Mouse (Mus musculus) CD4-positive, CD25-positive, alpha-beta regulatory T cell, adult 2 months (primary cell): ENCODE results near the gene Rnf40.

ENCODE experiments used
- DNase-seq: peaks from one replicate; pipeline ENCODE4 v3.0.0-alpha.2; 2012; ENCODE audit warnings: low read depth, low spot score

Gene Rnf40

GRCm38 (mm10) chr7:127648516-127649201, 60.1 kb downstream of the Rnf40 start:
- DNase-seq = no peak

GRCm38 (mm10) chr7:127649206-127649605, 60.6 kb downstream of the Rnf40 start:
- DNase-seq = no peak

GRCm38 (mm10) chr7:127651624-127652023, 63.1 kb downstream of the Rnf40 start:
- DNase-seq = no peak

GRCm38 (mm10) chr7:127652050-127652449, 63.5 kb downstream of the Rnf40 start:
- no peak for DNase-seq

GRCm38 (mm10) chr7:127654318-127654717, 65.8 kb downstream of the Rnf40 start:
- DNase-seq = no peak
